Mouse (Mus musculus): ENCODE measurements around the gene Lpp. TPM values are rescaled to one million over a fixed set of nuclear protein-coding genes. Genes with fewer than 3 reads are reported as not detected.

Gene Lpp
- polyA plus RNA-seq, 1 experiment from 2014 or later, result 79.9 TPM

DNA sequence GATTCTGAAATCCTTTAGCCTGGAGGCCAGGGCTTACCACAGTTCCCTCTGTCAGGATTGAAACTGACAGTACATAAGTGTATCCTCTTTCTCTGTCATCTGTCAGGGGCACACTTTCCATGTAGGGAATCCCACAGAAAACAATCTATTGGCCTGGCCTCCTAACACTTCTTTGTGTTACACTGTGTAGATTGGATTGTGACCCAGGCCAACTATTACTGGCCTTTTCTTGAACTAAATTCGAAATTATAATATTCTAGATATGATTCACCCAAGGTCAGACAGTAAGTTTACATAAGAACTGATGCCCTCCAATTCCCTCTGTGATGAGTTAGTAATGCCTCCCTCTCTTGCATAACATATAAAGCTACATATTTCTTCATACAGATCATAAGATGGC is 553.0 kb downstream of the Lpp start:
- ATAC-seq (ENCODE audit: insufficient read depth) (no peak), DNase-seq (no peak)
- 59% methylated on average over 1 of the region's 1 CpGs for WGBS
- no peak overlapping the region for H3K4me3 ChIP-seq (ENCODE audit: low read depth, low read length)
- no peaks in the 10 kb centered on the region for H3K4me1 ChIP-seq (ENCODE audit: insufficient read depth)
- H3K27ac ChIP-seq (ENCODE audit: low read depth), result no peak overlapping the region
- no peak overlapping the region for H3K4me2 ChIP-seq
- no peak for TF ChIP-seq CTCF (IDR thresholded peaks at IDR 0.05; ENCODE audit: low read depth)
- H3K9me3 ChIP-seq (ENCODE audit: low read depth, low read length), result no peaks in the 10 kb centered on the region
- no peaks in the 10 kb centered on the region for H3K36me3 ChIP-seq (ENCODE audit: insufficient read depth)
- no peaks in the 10 kb centered on the region for H3K27me3 ChIP-seq (ENCODE audit: insufficient read depth, low read length)
- H3K9ac ChIP-seq, result no peak overlapping the region

DNA sequence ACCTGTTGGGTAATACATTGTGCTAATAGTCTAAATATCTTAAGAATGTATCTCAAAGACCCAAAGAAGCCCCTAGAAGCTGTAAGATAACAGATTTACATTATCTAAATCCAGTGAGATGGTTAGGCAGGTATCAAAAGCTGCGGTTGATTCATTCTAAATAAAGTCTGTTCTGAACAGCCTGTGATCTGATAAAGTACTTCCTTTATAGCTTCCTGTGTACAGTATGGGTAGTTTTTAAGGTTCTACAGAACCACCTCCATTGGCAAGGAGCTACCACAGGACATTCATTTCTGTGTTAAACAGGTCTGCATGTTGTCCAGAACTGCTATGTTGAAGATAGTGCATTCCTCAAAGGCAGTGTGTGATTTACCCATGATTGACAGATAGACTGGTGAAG is 554.2 kb downstream of the Lpp start:
- no peaks in the 10 kb centered on the region for H3K4me1 ChIP-seq (ENCODE audit: insufficient read depth)
- no peak for DNase-seq
- no peaks in the 10 kb centered on the region for H3K9me3 ChIP-seq (ENCODE audit: low read depth, low read length)
- WGBS, result 65% methylated on average over 1 of the region's 1 CpGs
- no peaks in the 10 kb centered on the region for H3K27me3 ChIP-seq (ENCODE audit: insufficient read depth, low read length)
- H3K9ac ChIP-seq, result no peak overlapping the region
- no peak for ATAC-seq (ENCODE audit: insufficient read depth)
- H3K4me2 ChIP-seq, result no peak overlapping the region
- H3K36me3 ChIP-seq (ENCODE audit: insufficient read depth), result no peaks in the 10 kb centered on the region
- no peak for TF ChIP-seq CTCF (IDR thresholded peaks at IDR 0.05; ENCODE audit: low read depth)
- no peak overlapping the region for H3K4me3 ChIP-seq (ENCODE audit: low read depth, low read length)
- no peak overlapping the region for H3K27ac ChIP-seq (ENCODE audit: low read depth)

DNA sequence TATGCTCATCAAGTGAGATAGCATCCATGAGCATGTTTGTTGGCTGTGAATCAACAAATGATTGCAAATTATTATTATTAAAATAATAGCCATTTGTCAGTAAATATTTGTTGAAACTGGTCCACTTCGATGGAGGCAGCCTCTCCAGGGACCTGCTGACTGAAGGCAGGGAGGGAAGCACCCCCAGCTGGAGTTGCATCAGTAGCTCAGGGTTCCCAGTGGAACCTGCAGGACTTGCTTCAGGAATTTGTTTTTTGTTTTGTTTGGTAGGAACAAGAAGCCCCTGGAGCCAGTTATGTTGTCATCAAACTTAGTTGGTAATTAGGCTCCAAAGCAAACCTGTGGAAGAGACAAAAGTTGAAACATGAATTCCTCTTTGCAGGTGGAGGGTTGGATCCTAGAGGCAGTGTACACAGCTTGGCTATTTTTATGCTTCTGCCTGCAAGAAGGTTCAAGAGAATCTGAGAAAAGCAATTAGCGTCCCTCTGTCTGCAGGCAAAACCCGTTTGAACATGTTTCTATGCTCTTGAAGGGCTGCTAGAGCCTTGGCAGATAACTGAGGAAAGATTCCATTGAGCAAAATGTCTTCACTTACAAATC is 554.9 kb downstream of the Lpp start:
- H3K4me1 ChIP-seq (ENCODE audit: insufficient read depth), result no peaks in the 10 kb centered on the region
- no peak overlapping the region for H3K4me2 ChIP-seq
- no peaks in the 10 kb centered on the region for H3K27me3 ChIP-seq (ENCODE audit: insufficient read depth, low read length)
- no peak for ATAC-seq (ENCODE audit: insufficient read depth)
- no peak overlapping the region for H3K9ac ChIP-seq
- no peak overlapping the region for H3K4me3 ChIP-seq (ENCODE audit: low read depth, low read length)
- H3K36me3 ChIP-seq (ENCODE audit: insufficient read depth), result no peaks in the 10 kb centered on the region
- no peaks in the 10 kb centered on the region for H3K9me3 ChIP-seq (ENCODE audit: low read depth, low read length)
- no peak for TF ChIP-seq CTCF (IDR thresholded peaks at IDR 0.05; ENCODE audit: low read depth)
- DNase-seq, result no peak
- 54% methylated on average over 3 of the region's 3 CpGs for WGBS
- no peak overlapping the region for H3K27ac ChIP-seq (ENCODE audit: low read depth)

DNA sequence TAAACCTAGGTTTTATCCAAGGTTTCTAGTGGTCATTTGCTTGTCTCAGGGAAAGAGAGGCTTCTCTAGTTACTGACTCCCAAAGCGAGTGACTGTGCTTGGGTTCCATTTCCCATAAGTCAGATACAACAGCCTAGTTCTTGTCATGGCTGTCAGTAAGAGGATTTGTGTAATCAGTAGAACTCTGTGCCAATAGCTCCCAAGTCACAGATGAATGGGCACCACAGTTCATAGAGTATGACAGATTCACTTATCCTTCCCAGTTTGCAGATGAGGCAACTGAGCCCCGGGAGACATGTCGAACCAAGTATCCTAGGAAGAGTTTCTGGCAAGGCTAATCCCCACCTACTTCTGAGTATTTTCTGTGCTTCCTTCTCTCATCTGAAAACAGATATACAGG is 556.0 kb downstream of the Lpp start:
- no peak for TF ChIP-seq CTCF (IDR thresholded peaks at IDR 0.05; ENCODE audit: low read depth)
- WGBS, result 93% methylated on average over 3 of the region's 3 CpGs
- Histone ChIP-seq H3K4me1 (ENCODE audit: insufficient read depth) (no peaks in the 10 kb centered on the region), H3K9me3 (ENCODE audit: low read depth, low read length) (no peaks in the 10 kb centered on the region), H3K9ac (no peak overlapping the region), H3K27ac (ENCODE audit: low read depth) (no peak overlapping the region), H3K36me3 (ENCODE audit: insufficient read depth) (no peaks in the 10 kb centered on the region), H3K4me3 (ENCODE audit: low read depth, low read length) (no peak overlapping the region), H3K4me2 (no peak overlapping the region), H3K27me3 (ENCODE audit: insufficient read depth, low read length) (no peaks in the 10 kb centered on the region)
- DNase-seq (no peak), ATAC-seq (ENCODE audit: insufficient read depth) (no peak)

DNA sequence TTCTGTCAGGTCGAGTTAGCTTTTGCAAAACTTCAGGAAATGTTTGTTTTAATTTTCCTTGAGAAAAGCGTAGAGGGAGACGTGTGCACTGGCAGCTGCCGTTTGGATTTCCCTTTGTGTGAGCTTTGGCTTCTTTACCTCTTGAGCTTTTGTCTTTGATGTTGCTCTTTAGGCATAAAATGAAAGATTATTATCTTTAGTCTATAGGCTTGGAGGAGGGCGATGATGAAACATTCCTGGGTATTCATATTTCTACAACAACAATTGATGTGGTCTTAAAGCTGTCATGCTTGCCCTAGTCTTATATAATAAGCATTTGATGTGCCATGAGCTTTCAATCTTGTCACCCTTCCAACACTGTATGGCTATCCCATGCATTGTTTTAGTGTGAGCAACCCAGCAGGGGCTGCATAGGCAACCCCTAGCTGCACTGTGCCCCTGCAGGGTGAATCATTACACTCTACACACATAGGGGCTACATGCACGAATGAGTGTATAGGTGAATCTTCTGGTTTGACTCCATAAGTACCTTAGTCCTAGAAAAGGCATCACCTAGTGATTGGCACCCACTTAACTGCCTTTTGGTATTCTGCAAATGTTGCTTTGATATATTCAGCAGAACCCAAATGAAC is 556.9 kb downstream of the Lpp start:
- Histone ChIP-seq H3K27ac (ENCODE audit: low read depth) (no peak overlapping the region), H3K9me3 (ENCODE audit: low read depth, low read length) (no peaks in the 10 kb centered on the region), H3K4me3 (ENCODE audit: low read depth, low read length) (no peak overlapping the region), H3K27me3 (ENCODE audit: insufficient read depth, low read length) (no peaks in the 10 kb centered on the region), H3K4me2 (no peak overlapping the region), H3K9ac (no peak overlapping the region), H3K36me3 (ENCODE audit: insufficient read depth) (no peaks in the 10 kb centered on the region), H3K4me1 (ENCODE audit: insufficient read depth) (no peaks in the 10 kb centered on the region)
- 28% methylated on average over 6 of the region's 6 CpGs for WGBS
- ATAC-seq (ENCODE audit: insufficient read depth), result no peak
- DNase-seq, result no peak
- no peak for TF ChIP-seq CTCF (IDR thresholded peaks at IDR 0.05; ENCODE audit: low read depth)

DNA sequence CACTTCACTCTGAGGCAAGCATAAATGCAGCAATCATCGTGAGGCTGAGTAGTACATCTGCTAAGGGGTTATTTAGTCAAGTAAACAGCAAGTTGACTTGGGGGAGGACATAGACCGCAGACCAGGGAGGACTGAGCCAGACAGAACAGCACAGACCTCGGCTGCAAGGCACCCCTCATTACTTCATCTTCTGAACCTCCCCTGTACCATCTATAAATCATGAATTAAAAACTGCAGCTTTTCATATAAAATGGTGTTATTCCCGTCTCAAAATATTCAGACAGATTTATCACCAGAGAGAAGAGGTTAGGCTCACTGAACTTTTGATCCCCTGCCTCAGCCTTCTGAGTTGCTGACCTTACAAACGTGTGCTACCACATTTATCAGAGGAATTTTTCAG is 558.6 kb downstream of the Lpp start:
- no peak for ATAC-seq (ENCODE audit: insufficient read depth)
- no peak overlapping the region for H3K4me3 ChIP-seq (ENCODE audit: low read depth, low read length)
- no peak overlapping the region for H3K27ac ChIP-seq (ENCODE audit: low read depth)
- H3K4me1 ChIP-seq (ENCODE audit: insufficient read depth), result no peaks in the 10 kb centered on the region
- no peak overlapping the region for H3K4me2 ChIP-seq
- H3K9me3 ChIP-seq (ENCODE audit: low read depth, low read length), result no peaks in the 10 kb centered on the region
- 30% methylated on average over 5 of the region's 5 CpGs for WGBS
- no peaks in the 10 kb centered on the region for H3K36me3 ChIP-seq (ENCODE audit: insufficient read depth)
- DNase-seq, result no peak
- no peak overlapping the region for H3K9ac ChIP-seq
- no peak for TF ChIP-seq CTCF (IDR thresholded peaks at IDR 0.05; ENCODE audit: low read depth)
- no peaks in the 10 kb centered on the region for H3K27me3 ChIP-seq (ENCODE audit: insufficient read depth, low read length)

DNA sequence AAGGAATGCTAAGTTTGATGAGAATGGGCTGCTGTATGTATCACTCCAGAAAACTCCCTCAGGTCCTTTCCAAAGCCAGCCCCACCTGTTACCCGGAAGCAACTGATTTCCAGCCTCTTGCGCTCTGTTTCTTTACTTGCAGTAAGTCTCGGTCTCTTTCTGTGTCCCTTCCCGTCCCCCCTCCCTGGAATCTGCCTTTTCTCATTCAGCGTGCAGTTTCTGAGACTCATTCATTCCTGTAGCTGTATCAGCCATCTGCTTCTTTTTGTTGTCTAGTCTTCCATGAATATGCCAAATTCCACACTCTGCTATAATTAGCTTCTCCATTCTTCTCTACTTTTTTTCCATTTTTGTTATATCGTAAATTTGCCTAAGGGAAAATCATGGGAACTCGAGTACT is 561.7 kb downstream of the Lpp start:
- H3K27ac ChIP-seq (ENCODE audit: low read depth), result no peak overlapping the region
- H3K4me2 ChIP-seq, result no peak overlapping the region
- no peak overlapping the region for H3K4me3 ChIP-seq (ENCODE audit: low read depth, low read length)
- H3K27me3 ChIP-seq (ENCODE audit: insufficient read depth, low read length), result no peaks in the 10 kb centered on the region
- no peaks in the 10 kb centered on the region for H3K36me3 ChIP-seq (ENCODE audit: insufficient read depth)
- 89% methylated on average over 7 of the region's 7 CpGs for WGBS
- no peak for ATAC-seq (ENCODE audit: insufficient read depth)
- no peak overlapping the region for H3K9ac ChIP-seq
- H3K4me1 ChIP-seq (ENCODE audit: insufficient read depth), result no peaks in the 10 kb centered on the region
- H3K9me3 ChIP-seq (ENCODE audit: low read depth, low read length), result no peaks in the 10 kb centered on the region
- DNase-seq, result no peak
- TF ChIP-seq CTCF (IDR thresholded peaks at IDR 0.05; ENCODE audit: low read depth), result no peak
